ENCODE assay signal across 11 mouse cellular contexts in the genomic region with DNA sequence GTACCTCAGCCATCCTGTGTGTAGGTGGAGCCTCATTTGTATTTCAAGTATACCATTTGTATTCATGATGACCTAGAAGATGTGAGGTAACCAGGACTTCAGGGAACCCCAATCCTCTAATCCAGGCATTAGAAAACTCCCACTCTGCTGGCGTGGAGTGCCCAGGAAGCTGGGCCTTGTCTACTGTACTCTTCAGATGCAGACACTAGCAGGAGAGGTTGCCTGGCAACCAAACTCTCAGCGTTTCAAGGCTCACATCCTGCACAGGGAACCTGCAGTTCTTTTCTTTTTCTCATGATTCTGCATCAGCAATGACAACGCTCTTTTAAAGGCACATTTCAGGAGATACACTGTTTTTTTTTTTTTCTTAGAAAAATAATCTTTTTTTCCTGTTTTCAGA.
DNase-seq lines count a peak whose midpoint lies in the region; ATAC-seq and TF ChIP-seq lines count a peak whose summit lies in the region.
"Had no signal": no experiment of that assay in that cellular context is flagged by ENCODE, and none has a peak within 500 bp of the region (broad histone marks: within the 10 kb centered on the region; RNA-seq: fewer than 3 reads in every experiment).

No protein-coding gene starts in this region.

- H3K9me3 ChIP-seq in hindbrain, postnatal 0 days (ENCODE audit: low read length), result no peaks in the 10 kb centered on the region
- H3K9me3 ChIP-seq in midbrain, postnatal 0 days (ENCODE audit: low read length), result no peaks in the 10 kb centered on the region
- H3K9me3 ChIP-seq in kidney, embryonic 15.5 days (replicated peaks), result no peaks in the 10 kb centered on the region
- H3K9me3 ChIP-seq: embryonic facial prominence, embryonic 15.5 days had no signal

- no peaks in the 10 kb centered on the region for H3K4me1 ChIP-seq in hindbrain, postnatal 0 days (ENCODE audit: insufficient read depth, low read length)
- 0 out of 2 replicates have a peak, but pooled peaks cover 4% of the 10 kb centered on the region for H3K4me1 ChIP-seq in midbrain, postnatal 0 days (ENCODE audit: insufficient read depth, low read length)
- H3K4me1 ChIP-seq in kidney, embryonic 15.5 days, result no peaks in the 10 kb centered on the region
- no peaks in the 10 kb centered on the region; the same call in 1 of the 2 replicates for H3K4me1 ChIP-seq in cerebellum, adult 2 months (ENCODE audit: control insufficient read depth, insufficient read depth, low read length)
- H3K4me1 ChIP-seq: embryonic facial prominence, embryonic 15.5 days had no signal

- H3K9ac ChIP-seq in hindbrain, postnatal 0 days (replicated peaks; ENCODE audit: low read length), result no peak overlapping the region
- H3K9ac ChIP-seq in midbrain, postnatal 0 days (replicated peaks; ENCODE audit: low read length, poor library complexity, severe bottlenecking), result no peak overlapping the region
- H3K9ac ChIP-seq in kidney, embryonic 15.5 days, result no peak overlapping the region
- H3K9ac ChIP-seq: embryonic facial prominence, embryonic 15.5 days had no signal

- TF ChIP-seq CTCF in hindbrain, postnatal 0 days (IDR thresholded peaks at IDR 0.05; ENCODE audit: low read depth), result no peak
- TF ChIP-seq CTCF in midbrain, postnatal 0 days (IDR thresholded peaks at IDR 0.05), result no peak
- no peak for TF ChIP-seq CTCF in cerebellum, adult 2 months (IDR thresholded peaks at IDR 0.05; ENCODE audit: borderline replicate concordance, insufficient read depth, low read depth, low read length)

- peak; percentile 68 for DNase-seq in CD4-positive helper T cell, adult 2 months (ENCODE audit: low read depth, low spot score)
- peak; percentile 53 for DNase-seq in R1 (ENCODE audit: low read depth, low spot score)
- peak; percentile 73 for DNase-seq in hindbrain, postnatal 0 days (ENCODE audit: low spot score)
- DNase-seq in midbrain, postnatal 0 days (ENCODE audit: low spot score), result peak; percentile 80
- DNase-seq in cerebellum, adult 2 months, result no peak
- DNase-seq: heart, adult 18-20 months had no signal

- no peak overlapping the region for H3K4me2 ChIP-seq in hindbrain, postnatal 0 days (ENCODE audit: low read depth, low read length)
- no peak overlapping the region for H3K4me2 ChIP-seq in midbrain, postnatal 0 days (ENCODE audit: low read depth, low read length, poor library complexity, severe bottlenecking)
- H3K4me2 ChIP-seq in kidney, embryonic 15.5 days, result no peak overlapping the region
- H3K4me2 ChIP-seq: embryonic facial prominence, embryonic 15.5 days had no signal

- H3K4me3 ChIP-seq in hindbrain, postnatal 0 days (ENCODE audit: low read length), result no peak overlapping the region
- no peak overlapping the region for H3K4me3 ChIP-seq in midbrain, postnatal 0 days (ENCODE audit: low read depth, low read length)
- no peak overlapping the region for H3K4me3 ChIP-seq in kidney, embryonic 15.5 days (replicated peaks)
- H3K4me3 ChIP-seq in cerebellum, adult 2 months (replicated peaks; ENCODE audit: insufficient read depth, low read depth, low read length), result no peak overlapping the region
- H3K4me3 ChIP-seq: embryonic facial prominence, embryonic 15.5 days had no signal

- TF ChIP-seq POLR2A in cerebellum, adult 2 months (IDR thresholded peaks at IDR 0.05; ENCODE audit: borderline replicate concordance, insufficient read depth, low read length), result no peak

- no peaks in the 10 kb centered on the region for H3K27me3 ChIP-seq in hindbrain, postnatal 0 days (ENCODE audit: insufficient read depth, low read length)
- H3K27me3 ChIP-seq in midbrain, postnatal 0 days (ENCODE audit: insufficient read depth, low read length), result no peaks in the 10 kb centered on the region
- H3K27me3 ChIP-seq in kidney, embryonic 15.5 days, result no peaks in the 10 kb centered on the region
- H3K27me3 ChIP-seq in cerebellum, adult 2 months (ENCODE audit: control insufficient read depth, insufficient read depth, low read length), result no peaks in the 10 kb centered on the region
- H3K27me3 ChIP-seq: embryonic facial prominence, embryonic 15.5 days; Patski had no signal

- peak overlapping the region; percentile 78 for H3K27ac ChIP-seq in hindbrain, postnatal 0 days
- H3K27ac ChIP-seq in midbrain, postnatal 0 days (ENCODE audit: low read depth, low read length), result peak overlapping the region; percentile 58
- H3K27ac ChIP-seq in kidney, embryonic 15.5 days, result no peak overlapping the region
- no peak overlapping the region for H3K27ac ChIP-seq in cerebellum, adult 2 months (ENCODE audit: insufficient read depth, low read length)
- H3K27ac ChIP-seq: embryonic facial prominence, embryonic 15.5 days had no signal

- H3K36me3 ChIP-seq in hindbrain, postnatal 0 days (ENCODE audit: insufficient read depth, low read length), result peaks cover 27% of the 10 kb centered on the region
- H3K36me3 ChIP-seq in midbrain, postnatal 0 days (ENCODE audit: insufficient read depth, low read length), result peaks cover 28% of the 10 kb centered on the region
- peaks cover 86% of the 10 kb centered on the region for H3K36me3 ChIP-seq in kidney, embryonic 15.5 days

- ATAC-seq in hindbrain, postnatal 0 days, result peak; percentile 88
- peak; percentile 89 for ATAC-seq in midbrain, postnatal 0 days (ENCODE audit: low FRiP score)
- no peak for ATAC-seq in kidney, embryonic 15.5 days (replicated peaks; ENCODE audit: low FRiP score)
- ATAC-seq in megakaryocyte, adult 5-6 weeks (ENCODE audit: poor library complexity, severe bottlenecking), result no peak
- ATAC-seq: intestine, postnatal 0 days; Patski had no signal

- WGBS in hindbrain, postnatal 0 days, result 21% methylated on average over 3 of the region's 3 CpGs
- WGBS in midbrain, postnatal 0 days, result 20% methylated on average over 3 of the region's 3 CpGs
- 77% methylated on average over 3 of the region's 3 CpGs for WGBS in kidney, embryonic 15.5 days
- WGBS in cerebellum, adult 2 months, result 29% methylated on average over 3 of the region's 3 CpGs

Comparison
In these comparisons a context has a peak if more than half of its experiments do, and no peak if none do; other contexts are left out.
1. DNase-seq: peak in CD4-positive helper T cell, adult 2 months (single experiment), R1 (single experiment), hindbrain, postnatal 0 days (single experiment) and midbrain, postnatal 0 days (single experiment); none in cerebellum, adult 2 months (0 of 2).
2. ATAC-seq: peak in hindbrain, postnatal 0 days (single experiment) and midbrain, postnatal 0 days (single experiment); none in kidney, embryonic 15.5 days (single experiment) and megakaryocyte, adult 5-6 weeks (single experiment).
3. H3K27ac ChIP-seq: peak in hindbrain, postnatal 0 days (single experiment) and midbrain, postnatal 0 days (single experiment); none in kidney, embryonic 15.5 days (single experiment) and cerebellum, adult 2 months (single experiment).